Mouse (Mus musculus): ENCODE results near the gene Osbpl2.

Osbpl2 gene

GRCm38 (mm10) chr2:180105441-180106190 is 13.5 kb upstream of the Osbpl2 start:
- DNase-seq = peak in 1 of 2 experiments; percentile 39

GRCm38 (mm10) chr2:180107081-180107480 is 12.0 kb upstream of the Osbpl2 start:
- no peak for DNase-seq

GRCm38 (mm10) chr2:180108285-180108684 is 10.8 kb upstream of the Osbpl2 start:
- no peak for DNase-seq

GRCm38 (mm10) chr2:180113909-180114890 is 4.9 kb upstream of the Osbpl2 start:
- peak; percentile 93 to 96 for DNase-seq

GRCm38 (mm10) chr2:180115279-180115678 is 3.8 kb upstream of the Osbpl2 start:
- peak; percentile 63 to 65 for DNase-seq

- no peak for DNase-seq
These were observed 3.0 kb upstream of the Osbpl2 start for GRCm38 (mm10) chr2:180116081-180116493.

GRCm38 (mm10) chr2:180116741-180117484 is 2.2 kb upstream of the Osbpl2 start:
- peak; percentile 44 to 55 for DNase-seq

GRCm38 (mm10) chr2:180117485-180118194 is 1.5 kb upstream of the Osbpl2 start:
- peak; percentile 55 to 58 for DNase-seq

GRCm38 (mm10) chr2:180119439-180120291 is 559 bp downstream of the Osbpl2 start:
- no peak for DNase-seq

- no peak for DNase-seq
These were observed 1.2 kb downstream of the Osbpl2 start for GRCm38 (mm10) chr2:180120292-180120761.

GRCm38 (mm10) chr2:180124192-180124591 is 5.1 kb downstream of the Osbpl2 start:
- DNase-seq = no peak

GRCm38 (mm10) chr2:180126195-180126594 is 7.1 kb downstream of the Osbpl2 start:
- DNase-seq = peak; percentile 42 to 55

- DNase-seq = no peak
These were observed 8.6 kb downstream of the Osbpl2 start for GRCm38 (mm10) chr2:180127675-180128074.

GRCm38 (mm10) chr2:180133231-180133630 is 14.1 kb downstream of the Osbpl2 start:
- DNase-seq = no peak

GRCm38 (mm10) chr2:180133911-180134310 is 14.8 kb downstream of the Osbpl2 start:
- DNase-seq = no peak

GRCm38 (mm10) chr2:180135414-180135813 is 16.3 kb downstream of the Osbpl2 start:
- DNase-seq = no peak

- DNase-seq = peak; percentile 68 to 71
These were observed 27.0 kb downstream of the Osbpl2 start for GRCm38 (mm10) chr2:180146091-180146490.

- DNase-seq = no peak
These were observed 28.3 kb downstream of the Osbpl2 start for GRCm38 (mm10) chr2:180147379-180147778.

GRCm38 (mm10) chr2:180148551-180148950 is 29.4 kb downstream of the Osbpl2 start:
- no peak for DNase-seq

GRCm38 (mm10) chr2:180154796-180155195 is 35.7 kb downstream of the Osbpl2 start:
- peak; percentile 73 to 77 for DNase-seq

- DNase-seq = no peak
These were observed 39.5 kb downstream of the Osbpl2 start for GRCm38 (mm10) chr2:180158627-180159026.
